Mouse (Mus musculus) stomach, embryonic 14.5 days (tissue): ENCODE measurements around the gene Btbd8. TPM values are rescaled to one million over a fixed set of nuclear protein-coding genes. Genes with fewer than 3 reads are reported as not detected.

Experiments used
- ATAC-seq: fragments of 200-750 bp; cut with Nextera tagmentation; 2 replicates; pipeline ENCODE4 v1.8.0; 2017; ENCODE audit warnings: low read depth, moderate TSS enrichment; ENCODE audit not compliant: insufficient number of reproducible peaks, insufficient read depth, low FRiP score
- H3K27ac ChIP-seq: fragments of 300-500 bp; sonication (generic); 2 replicates; pipeline ENCODE4 v1.5.1; 2014; ENCODE audit warnings: mild to moderate bottlenecking, low read length, moderate library complexity, mixed read lengths
- H3K27me3 ChIP-seq: fragments of 300-500 bp; sonication (generic); 2 replicates; pipeline ENCODE4 v1.6.1; 2014; ENCODE audit warnings: low read length, control low read depth, mixed read lengths; ENCODE audit not compliant: control insufficient read depth, insufficient read depth
- H3K36me3 ChIP-seq: fragments of 300-500 bp; sonication (generic); 2 replicates; pipeline ENCODE4 v1.6.1; 2014; ENCODE audit warnings: mild to moderate bottlenecking, control low read depth, low read length, moderate library complexity, mixed read lengths; ENCODE audit not compliant: control insufficient read depth, insufficient read depth
- H3K4me1 ChIP-seq: fragments of 300-500 bp; sonication (generic); 2 replicates; pipeline ENCODE4 v1.6.1; 2014; ENCODE audit warnings: low read length, control low read depth, mixed read lengths; ENCODE audit not compliant: control insufficient read depth, insufficient read depth
- H3K4me2 ChIP-seq: fragments of 300-500 bp; sonication (generic); replicated peaks from 2 replicates; pipeline ENCODE4 v1.6.1; 2014; ENCODE audit warnings: low read depth, low read length, control low read depth
- H3K4me3 ChIP-seq: fragments of 300-500 bp; sonication (generic); 2 replicates; pipeline ENCODE4 v1.5.1; 2014; ENCODE audit warnings: low read depth, low read length, control low read depth
- H3K9ac ChIP-seq: fragments of 300-500 bp; sonication (generic); replicated peaks from 2 replicates; pipeline ENCODE4 v1.6.1; 2014; ENCODE audit warnings: low read depth, mild to moderate bottlenecking, control low read depth, low read length, moderate library complexity, mixed read lengths
- H3K9me3 ChIP-seq: fragments of 300-500 bp; sonication (generic); 2 replicates; pipeline ENCODE4 v1.6.1; 2016; ENCODE audit warnings: low read depth, low read length, control low read depth; ENCODE audit not compliant: control insufficient read depth
- WGBS: fragments of 180-500 bp; shearing (Covaris S2); extraction: QIAGEN DNeasy Blood & Tissue Kit; methylation state at CpG from one replicate; pipeline ENCODE4 v1.1.7; 2014; 5-methylcytosine and 5-hydroxymethylcytosine counted together
- polyA plus RNA-seq: library from polyadenylated mRNA; unstranded; fragments of >200 nt; fragmentation: Nextera tagmentation; extraction: Ambion mirVana; gene quantifications from 2 replicates; pipeline ENCODE4 v1.2.1, GENCODE M21; 2014

Gene Btbd8
- polyA plus RNA-seq, 1 experiment from 2014 or later: 8.1 TPM

DNA sequence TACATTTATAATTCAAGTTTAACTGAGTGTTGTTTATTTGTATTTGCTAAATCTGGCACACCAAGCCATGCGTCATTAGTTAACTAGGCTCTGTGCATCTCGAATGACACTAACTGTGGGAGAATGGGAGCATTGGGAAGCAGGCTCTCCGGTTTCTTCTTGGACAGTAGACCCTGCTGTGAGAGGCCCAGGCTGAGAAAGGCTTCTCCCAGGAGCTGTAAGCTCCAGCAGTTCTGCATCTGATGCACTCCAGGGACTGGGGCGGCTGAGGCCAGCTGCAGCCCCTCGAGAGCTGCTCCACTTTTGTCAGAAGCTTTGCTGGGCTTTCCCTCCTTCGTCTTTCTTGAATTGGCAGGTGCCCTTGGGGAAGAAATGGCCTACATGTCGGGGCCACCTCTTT, 103.9 kb downstream of the Btbd8 start:
- 43% methylated on average over 7 of the region's 7 CpGs for WGBS
- no peaks in the 10 kb centered on the region for H3K4me1 ChIP-seq
- no peaks in the 10 kb centered on the region for H3K36me3 ChIP-seq
- H3K9me3 ChIP-seq: no peaks in the 10 kb centered on the region
- H3K4me2 ChIP-seq: no peak overlapping the region
- ATAC-seq: no peak
- no peak overlapping the region for H3K9ac ChIP-seq
- H3K4me3 ChIP-seq: no peak overlapping the region
- H3K27me3 ChIP-seq: no peaks in the 10 kb centered on the region
- H3K27ac ChIP-seq: no peak overlapping the region

DNA sequence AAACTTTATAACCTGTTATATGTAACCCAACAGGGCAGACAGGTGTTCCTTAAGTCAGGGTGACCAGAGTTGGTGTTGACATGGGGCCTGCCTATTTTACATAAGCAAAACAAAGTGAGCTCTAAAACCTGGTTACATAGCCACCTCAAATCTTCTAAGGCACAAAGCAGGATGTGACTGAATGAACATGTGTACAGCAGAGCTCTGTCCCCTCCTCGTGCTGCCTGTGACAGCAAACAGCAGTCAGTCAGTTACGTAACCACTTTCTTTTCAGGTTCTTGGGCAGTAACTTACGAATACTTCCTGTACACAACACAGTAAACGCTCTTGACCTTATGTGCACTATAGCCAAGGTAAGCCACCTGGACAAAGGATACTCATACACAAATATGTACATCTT, 108.1 kb downstream of the Btbd8 start:
- Histone ChIP-seq H3K27ac (no peak overlapping the region), H3K9me3 (no peaks in the 10 kb centered on the region), H3K27me3 (no peaks in the 10 kb centered on the region), H3K9ac (no peak overlapping the region), H3K4me3 (no peak overlapping the region), H3K36me3 (peaks cover 11% of the 10 kb centered on the region; the same call in 1 of the 2 replicates), H3K4me1 (no peaks in the 10 kb centered on the region), H3K4me2 (no peak overlapping the region)
- no peak for ATAC-seq
- 77% methylated on average over 4 of the region's 4 CpGs for WGBS

DNA sequence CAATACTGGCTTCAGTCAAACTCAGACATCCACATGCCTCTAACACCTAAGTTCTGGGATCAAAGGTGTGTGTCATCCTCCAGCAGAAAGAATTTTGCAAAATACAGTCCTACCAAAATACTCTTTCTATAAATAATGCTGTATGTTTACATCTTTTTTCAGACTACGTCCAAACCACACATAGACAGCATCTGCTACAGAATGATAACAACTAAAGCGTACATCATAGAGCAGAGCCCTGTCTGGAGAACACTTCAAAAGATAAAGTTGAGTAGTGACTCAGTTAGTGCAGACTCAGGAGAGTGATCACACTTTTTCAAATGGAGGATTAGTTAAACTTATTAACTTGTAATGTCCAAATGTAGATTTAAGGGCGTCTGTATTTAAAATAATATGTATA, 110.2 kb downstream of the Btbd8 start:
- Histone ChIP-seq H3K27ac (no peak overlapping the region), H3K4me2 (no peak overlapping the region), H3K4me1 (no peaks in the 10 kb centered on the region), H3K9ac (no peak overlapping the region), H3K9me3 (no peaks in the 10 kb centered on the region), H3K4me3 (no peak overlapping the region), H3K36me3 (peaks cover 11% of the 10 kb centered on the region), H3K27me3 (no peaks in the 10 kb centered on the region)
- WGBS: 76% methylated on average over 3 of the region's 3 CpGs
- no peak for ATAC-seq

DNA sequence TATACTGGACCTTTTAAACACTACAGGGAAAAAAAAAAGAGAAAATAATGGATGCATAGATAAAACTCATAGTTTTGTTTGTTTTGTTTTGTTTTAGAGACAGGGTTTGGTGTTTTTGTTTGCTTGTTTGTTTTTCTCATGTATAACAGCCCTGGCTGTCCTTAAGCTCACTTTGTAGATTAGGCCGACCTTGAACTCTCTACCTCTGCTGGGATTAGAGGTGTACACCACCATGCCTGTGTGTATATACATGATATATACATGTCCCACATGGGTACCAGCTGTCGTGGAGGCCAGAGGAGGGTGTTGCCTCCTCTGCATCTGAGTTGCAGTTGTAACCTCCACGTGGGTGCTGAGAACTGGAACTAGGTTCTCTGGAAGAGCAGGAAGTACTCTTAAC, 110.6 kb downstream of the Btbd8 start:
- ATAC-seq: no peak
- H3K4me3 ChIP-seq: no peak overlapping the region
- H3K36me3 ChIP-seq: peaks cover 11% of the 10 kb centered on the region
- no peak overlapping the region for H3K27ac ChIP-seq
- WGBS: 87% methylated on average over 3 of the region's 3 CpGs
- H3K9ac ChIP-seq: no peak overlapping the region
- H3K4me1 ChIP-seq: no peaks in the 10 kb centered on the region
- H3K4me2 ChIP-seq: no peak overlapping the region
- H3K27me3 ChIP-seq: no peaks in the 10 kb centered on the region
- no peaks in the 10 kb centered on the region for H3K9me3 ChIP-seq

DNA sequence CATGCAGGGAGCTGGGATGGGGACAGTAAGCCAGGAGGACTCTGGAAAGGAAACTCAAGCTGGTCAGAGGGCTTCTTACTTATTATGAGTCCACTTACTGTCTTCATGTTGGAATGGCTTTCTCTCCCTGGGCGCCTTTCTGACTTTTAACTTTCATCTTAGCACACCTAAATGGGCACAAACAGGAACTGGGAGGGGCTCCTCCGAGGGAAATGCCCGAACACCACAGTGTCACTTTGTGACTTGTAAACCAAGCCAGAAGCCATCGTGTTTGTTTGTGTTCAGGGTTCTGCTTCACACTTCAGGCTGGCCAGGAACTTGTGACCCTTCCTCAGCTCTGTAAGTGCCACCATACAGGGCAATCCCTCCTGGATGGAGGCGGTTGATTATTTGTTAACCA, 116.5 kb downstream of the Btbd8 start:
- no peak overlapping the region for H3K27ac ChIP-seq
- H3K4me2 ChIP-seq: no peak overlapping the region
- peaks cover 32% of the 10 kb centered on the region for H3K36me3 ChIP-seq
- H3K9me3 ChIP-seq: no peaks in the 10 kb centered on the region
- H3K9ac ChIP-seq: no peak overlapping the region
- no peak for ATAC-seq
- no peaks in the 10 kb centered on the region for H3K4me1 ChIP-seq
- WGBS: 62% methylated on average over 5 of the region's 5 CpGs
- no peak overlapping the region for H3K4me3 ChIP-seq
- no peaks in the 10 kb centered on the region for H3K27me3 ChIP-seq

DNA sequence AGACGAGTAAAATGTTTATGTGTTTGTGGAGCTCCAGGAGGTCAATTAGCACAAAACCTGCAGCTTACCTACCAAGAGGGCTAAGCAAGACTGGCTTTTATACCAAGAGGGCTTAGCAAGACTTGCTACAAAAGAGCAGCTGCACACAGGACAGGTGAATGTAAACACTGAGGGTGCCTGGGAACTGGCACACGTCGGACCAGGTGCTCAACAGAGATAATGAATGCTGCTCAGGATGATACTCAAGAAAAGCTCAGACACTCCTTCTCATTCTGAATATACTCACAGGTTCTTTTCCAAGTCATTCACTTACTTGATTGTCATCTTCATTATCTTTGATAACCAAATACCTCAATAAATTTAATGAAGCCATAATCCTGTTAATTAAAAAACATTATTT, 119.2 kb downstream of the Btbd8 start:
- no peak overlapping the region for H3K4me3 ChIP-seq
- no peaks in the 10 kb centered on the region for H3K4me1 ChIP-seq
- no peak overlapping the region for H3K27ac ChIP-seq
- no peak for ATAC-seq
- peaks cover 36% of the 10 kb centered on the region for H3K36me3 ChIP-seq
- H3K27me3 ChIP-seq: no peaks in the 10 kb centered on the region
- no peaks in the 10 kb centered on the region for H3K9me3 ChIP-seq
- no peak overlapping the region for H3K4me2 ChIP-seq
- no peak overlapping the region for H3K9ac ChIP-seq
- 35% methylated on average over 3 of the region's 3 CpGs for WGBS

Other genes starting within 250 kb of the Btbd8 start
- 34.4 and 34.5 TPM in 2 replicates for gene Tgfbr3, start 148.4 kb upstream of the Btbd8 start, polyA plus RNA-seq
- 2.5 TPM in 2 replicates for gene Brdt, start 106.8 kb upstream of the Btbd8 start, polyA plus RNA-seq
- 1.4 and 1.9 TPM in 2 replicates for gene Ephx4, start 35.3 kb upstream of the Btbd8 start, polyA plus RNA-seq
- gene Lpcat2b, start 6.4 kb upstream of the Btbd8 start, polyA plus RNA-seq: not detected in 2 replicates
- gene Gm42669, start 69.6 kb downstream of the Btbd8 start, polyA plus RNA-seq: 0.69 and 0.95 TPM in 2 replicates
- 0.22 and 0.34 TPM in 2 replicates for gene 1700028K03Rik, start 96.7 kb downstream of the Btbd8 start, polyA plus RNA-seq
- gene Rpap2, start 159.4 kb downstream of the Btbd8 start, polyA plus RNA-seq: 22.1 and 23.8 TPM in 2 replicates
- 36.5 and 37.9 TPM in 2 replicates for gene Glmn, start 159.9 kb downstream of the Btbd8 start, polyA plus RNA-seq